Comparison of ENCODE assay signal across 9 mouse cellular contexts in the genomic region with DNA sequence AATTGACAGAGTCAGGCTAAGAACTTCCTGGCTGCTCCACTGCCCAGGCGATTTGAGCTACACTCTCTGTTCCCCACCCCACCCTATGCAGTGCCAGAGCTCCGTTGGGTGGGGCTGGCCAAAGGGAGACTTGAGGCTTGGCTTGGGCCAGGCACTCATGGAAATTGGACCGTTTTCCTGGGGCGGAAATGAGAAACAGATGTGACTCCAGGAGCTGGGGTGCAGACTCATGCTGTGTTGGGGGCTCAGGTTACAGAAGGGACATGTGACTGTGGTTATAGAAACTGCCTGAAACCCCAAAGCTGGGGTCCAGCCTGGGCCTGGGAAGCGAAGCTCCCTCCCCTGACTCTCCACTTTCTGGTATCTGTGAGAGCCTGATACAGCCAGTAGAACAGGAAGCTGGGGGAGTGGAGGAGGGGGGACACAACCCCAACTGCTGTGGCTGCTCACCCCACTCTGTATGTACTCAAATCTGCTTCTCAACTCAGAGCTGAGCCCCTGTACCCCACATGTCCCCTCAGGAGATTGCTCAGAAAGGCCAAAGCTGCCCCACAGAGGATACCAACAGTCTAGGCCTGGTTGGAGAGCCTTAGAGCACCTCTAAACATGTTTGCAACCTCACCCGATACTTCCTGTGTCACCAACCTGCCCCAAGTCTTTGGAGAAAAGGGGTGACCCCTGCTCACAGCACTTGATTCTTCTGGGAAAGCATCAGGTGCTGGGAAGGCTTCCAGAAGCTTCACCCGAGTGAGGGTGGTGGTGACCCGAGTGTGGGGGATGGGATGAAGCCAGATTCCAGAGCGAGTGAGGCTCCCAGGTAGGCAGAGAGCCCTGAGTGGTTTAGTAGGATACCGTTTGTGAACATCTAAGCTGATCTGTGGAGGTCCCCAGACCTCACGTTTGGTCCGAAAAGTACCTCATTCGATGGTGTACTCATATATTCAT.
DNase-seq lines count a peak whose midpoint lies in the region; ATAC-seq and TF ChIP-seq lines count a peak whose summit lies in the region.
"Had no signal": no experiment of that assay in that cellular context is flagged by ENCODE, and none has a peak within 500 bp of the region (broad histone marks: within the 10 kb centered on the region; RNA-seq: fewer than 3 reads in every experiment).

No protein-coding gene starts in this region.

- no peaks in the 10 kb centered on the region for H3K9me3 ChIP-seq in MEL (replicated peaks; ENCODE audit: insufficient read depth, low read length)
- H3K9me3 ChIP-seq in kidney, embryonic 16.5 days (ENCODE audit: low read length) = no peaks in the 10 kb centered on the region
- no peaks in the 10 kb centered on the region for H3K9me3 ChIP-seq in midbrain, embryonic 11.5 days (ENCODE audit: control insufficient read depth, low read length)
- H3K9me3 ChIP-seq: hindbrain, embryonic 15.5 days had no signal

- H3K4me2 ChIP-seq in kidney, embryonic 16.5 days (replicated peaks; ENCODE audit: low read depth, low read length) = no peak overlapping the region
- H3K4me2 ChIP-seq in midbrain, embryonic 11.5 days = no peak overlapping the region
- H3K4me2 ChIP-seq: hindbrain, embryonic 15.5 days had no signal

- TF ChIP-seq POLR2A in MEL (IDR thresholded peaks at IDR 0.05; ENCODE audit: control insufficient read depth in 1 of 2, insufficient read depth in 1 of 2, low read depth in 1 of 2, low read length in 2 of 2, poor library complexity in 1 of 2) = no peak

- no peaks in the 10 kb centered on the region; a peak in 1 of 4 replicates for H3K27me3 ChIP-seq in MEL (ENCODE audit: control insufficient read depth in 1 of 2, insufficient read depth in 2 of 2, low read length in 2 of 2)
- no peaks in the 10 kb centered on the region for H3K27me3 ChIP-seq in kidney, embryonic 16.5 days (ENCODE audit: insufficient read depth, low read length)
- H3K27me3 ChIP-seq in midbrain, embryonic 11.5 days (ENCODE audit: control insufficient read depth, insufficient read depth, low read length) = no peaks in the 10 kb centered on the region
- H3K27me3 ChIP-seq: hindbrain, embryonic 15.5 days had no signal

- peak; percentile 78 for ATAC-seq in kidney, embryonic 16.5 days (ENCODE audit: low FRiP score, low TSS enrichment)
- no peak for ATAC-seq in midbrain, embryonic 11.5 days (ENCODE audit: low FRiP score)

- H3K9ac ChIP-seq in MEL (ENCODE audit: control insufficient read depth, low read depth, low read length, poor library complexity, severe bottlenecking) = peak overlapping the region; percentile 26; the same call in 1 of the 2 replicates
- H3K9ac ChIP-seq in kidney, embryonic 16.5 days (replicated peaks; ENCODE audit: low read length) = peak overlapping the region; percentile 23
- H3K9ac ChIP-seq in midbrain, embryonic 11.5 days (ENCODE audit: low read length) = no peak overlapping the region
- H3K9ac ChIP-seq: hindbrain, embryonic 15.5 days had no signal

- H3K27ac ChIP-seq in MEL (ENCODE audit: control insufficient read depth, low read depth, low read length) = peak overlapping the region; percentile 4
- peak overlapping the region; percentile 69 for H3K27ac ChIP-seq in brown adipose tissue, adult 24 weeks (replicated peaks; ENCODE audit: low read depth, low read length)
- H3K27ac ChIP-seq in kidney, embryonic 16.5 days (ENCODE audit: low read length) = peak overlapping the region; percentile 85
- no peak overlapping the region; the same call in 1 of the 2 replicates for H3K27ac ChIP-seq in layer of hippocampus, adult 2 months
- no peak overlapping the region for H3K27ac ChIP-seq in midbrain, embryonic 11.5 days (ENCODE audit: low read depth, low read length)
- H3K27ac ChIP-seq: hindbrain, embryonic 15.5 days had no signal

- TF ChIP-seq CTCF in MEL (IDR thresholded peaks at IDR 0.05 in 2 of 3, conservative IDR thresholded peaks at IDR 0.05 in 1 of 3; ENCODE audit: control insufficient read depth in 1 of 3, insufficient read depth in 1 of 3, low read depth in 2 of 3, low read length in 3 of 3, poor library complexity in 1 of 3, severe bottlenecking in 1 of 3) = no peak
- no peak for TF ChIP-seq CTCF in layer of hippocampus, adult 2 months (conservative IDR thresholded peaks at IDR 0.05)

- no peak overlapping the region for H3K4me3 ChIP-seq in MEL (ENCODE audit: control insufficient read depth in 1 of 2, insufficient read depth in 1 of 2, low read depth in 2 of 2, low read length in 2 of 2)
- no peak overlapping the region for H3K4me3 ChIP-seq in brown adipose tissue, adult 24 weeks (ENCODE audit: insufficient read depth, low read depth, low read length)
- H3K4me3 ChIP-seq in kidney, embryonic 16.5 days (ENCODE audit: low read length) = no peak overlapping the region
- no peak overlapping the region for H3K4me3 ChIP-seq in layer of hippocampus, adult 2 months
- H3K4me3 ChIP-seq in midbrain, embryonic 11.5 days (ENCODE audit: low read depth, low read length) = no peak overlapping the region
- H3K4me3 ChIP-seq: hindbrain, embryonic 15.5 days had no signal

- WGBS in kidney, embryonic 16.5 days = 53% methylated on average over 13 of the region's 13 CpGs
- WGBS in midbrain, embryonic 11.5 days = 70% methylated on average over 13 of the region's 13 CpGs

- peaks cover 0 to 11% of the 10 kb centered on the region in 2 experiments; a peak in 2 of 4 replicates for H3K36me3 ChIP-seq in MEL (ENCODE audit: control insufficient read depth in 1 of 2, insufficient read depth in 2 of 2, low read length in 2 of 2)
- no peaks in the 10 kb centered on the region for H3K36me3 ChIP-seq in kidney, embryonic 16.5 days (ENCODE audit: insufficient read depth, low read length)
- H3K36me3 ChIP-seq in midbrain, embryonic 11.5 days (ENCODE audit: control insufficient read depth, insufficient read depth, low read length) = no peaks in the 10 kb centered on the region
- H3K36me3 ChIP-seq: hindbrain, embryonic 15.5 days had no signal

- DNase-seq in MEL (ENCODE audit: low read depth, low spot score) = peak; percentile 73
- DNase-seq in heart, adult 9 months (ENCODE audit: low spot score in 2 of 2) = peak; percentile 94 to 96
- DNase-seq in lung, postnatal 25 days (ENCODE audit: low spot score) = peak; percentile 88
- DNase-seq in thymus, postnatal 36 days = peak; percentile 66
- DNase-seq in layer of hippocampus, adult 2 months (ENCODE audit: low spot score in 2 of 2) = no peak
- no peak for DNase-seq in midbrain, embryonic 11.5 days (ENCODE audit: low spot score, missing footprints)

- peak in 1 of 2 experiments; percentile 39; a peak in 3 of 4 replicates for TF ChIP-seq EP300 in MEL (IDR thresholded peaks at IDR 0.05; ENCODE audit: low read depth in 1 of 2, low read length in 2 of 2)

- H3K4me1 ChIP-seq in MEL (ENCODE audit: control insufficient read depth in 1 of 2, insufficient read depth in 2 of 2, low read length in 2 of 2) = peaks cover 5 to 25% of the 10 kb centered on the region in 2 experiments
- H3K4me1 ChIP-seq in brown adipose tissue, adult 24 weeks (ENCODE audit: control insufficient read depth, insufficient read depth, insufficient read length, low read length) = peaks cover 51% of the 10 kb centered on the region
- peaks cover 49% of the 10 kb centered on the region for H3K4me1 ChIP-seq in kidney, embryonic 16.5 days (ENCODE audit: insufficient read depth, low read length)
- H3K4me1 ChIP-seq in midbrain, embryonic 11.5 days (ENCODE audit: control insufficient read depth, insufficient read depth, low read length) = peaks cover 10% of the 10 kb centered on the region

- H3K79me2 ChIP-seq in MEL (ENCODE audit: control insufficient read depth, insufficient read depth, low read length, poor library complexity) = no peaks in the 10 kb centered on the region

- no peak for TF ChIP-seq RAD21 in MEL (IDR thresholded peaks at IDR 0.05; ENCODE audit: low read depth, low read length)

TF ChIP-seq in MEL, 35 proteins besides CTCF, POLR2A, EP300 and RAD21:
- TF ChIP-seq USF2 (IDR thresholded peaks at IDR 0.05; ENCODE audit: borderline replicate concordance in 1 of 2, insufficient read depth in 1 of 2, low read depth in 1 of 2, low read length in 2 of 2) = no peak
- peak; percentile 70 for TF ChIP-seq USF1 (IDR thresholded peaks at IDR 0.05; ENCODE audit: low read depth, low read length)
- TF ChIP-seq TAL1 (IDR thresholded peaks at IDR 0.05; ENCODE audit: low read length) = peak; percentile 41; the same call in 1 of the 2 replicates
- 0 out of 2 replicates have a peak, but pooled peaks have one; percentile 22 for TF ChIP-seq ETS1 (IDR thresholded peaks at IDR 0.05; ENCODE audit: low read depth, low read length)

Comparison
In these comparisons a context has a peak if more than half of its experiments do, and no peak if none do; other contexts are left out.
1. DNase-seq: peak in MEL (single experiment), heart, adult 9 months (2 of 2), lung, postnatal 25 days (single experiment) and thymus, postnatal 36 days (2 of 2); none in layer of hippocampus, adult 2 months (0 of 2) and midbrain, embryonic 11.5 days (single experiment).
2. H3K27ac ChIP-seq: peak in MEL (single experiment), brown adipose tissue, adult 24 weeks (single experiment) and kidney, embryonic 16.5 days (single experiment); none in layer of hippocampus, adult 2 months (single experiment) and midbrain, embryonic 11.5 days (single experiment).